In the genomic region with DNA sequence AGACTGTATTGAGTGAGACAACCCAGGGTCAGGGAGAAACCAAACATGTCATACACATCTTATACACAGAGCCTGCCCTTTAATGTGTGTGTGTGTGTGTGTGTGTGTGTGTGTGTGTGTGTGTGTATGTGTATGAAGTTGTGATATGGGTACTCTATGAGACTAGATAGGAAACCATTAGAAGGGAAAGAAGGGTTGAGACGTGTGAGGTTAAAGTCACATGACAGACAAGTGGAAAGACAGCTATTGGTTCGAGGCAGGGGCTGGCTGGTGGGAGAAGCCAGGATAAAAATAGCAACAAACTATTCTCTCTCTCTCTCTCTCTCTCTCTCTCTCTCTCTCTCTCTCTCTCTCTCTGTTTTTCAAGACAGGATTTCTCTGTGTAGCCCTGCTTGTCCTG, we compare ENCODE assay signal across 26 mouse cellular contexts. TPM values are rescaled to one million over a fixed set of nuclear protein-coding genes. Genes with fewer than 3 reads are reported as not detected.
DNase-seq lines count a peak whose midpoint lies in the region; ATAC-seq lines count a peak whose summit lies in the region.
"Had no signal": no experiment of that assay in that cellular context is flagged by ENCODE, and none has a peak within 500 bp of the region (broad histone marks: within the 10 kb centered on the region; RNA-seq: fewer than 3 reads in every experiment).

No protein-coding gene starts in this region.

- H3K27ac ChIP-seq in midbrain, embryonic 10.5 days (replicated peaks) = no peak overlapping the region
- H3K27ac ChIP-seq: embryonic facial prominence, embryonic 13.5 days; embryonic facial prominence, embryonic 15.5 days; forebrain, embryonic 10.5 days; forebrain, embryonic 12.5 days had no signal

- DNase-seq in CD4-positive, CD25-positive, alpha-beta regulatory T cell, adult 2 months (ENCODE audit: low read depth, low spot score) = peak; percentile 54
- DNase-seq in induced T-regulatory cell, adult 2 months (ENCODE audit: low read depth) = peak; percentile 66
- DNase-seq in MN1 (ENCODE audit: low spot score) = no peak
- DNase-seq in midbrain, embryonic 10.5 days (ENCODE audit: low spot score) = no peak
- DNase-seq: adrenal gland, adult 2 months; adrenal gland, postnatal 10 days; adrenal gland, postnatal 25 days; B cell, adult 2 months; cerebellum, adult 11 months; cerebellum, adult 18-20 months; cerebellum, adult 8-10 months; cerebellum, adult 9-11 months; cerebellum, postnatal 14 days; cerebellum, postnatal 36 days; embryo, embryonic 11 days had no signal

- no peak for ATAC-seq in CD4-positive, CD25-positive, alpha-beta regulatory T cell, adult 4 months
- ATAC-seq: forebrain, embryonic 14.5 days; forebrain, embryonic 16.5 days; Patski had no signal

- no peaks in the 10 kb centered on the region for H3K9me3 ChIP-seq in midbrain, embryonic 10.5 days (replicated peaks)
- H3K9me3 ChIP-seq: embryonic facial prominence, embryonic 13.5 days; embryonic facial prominence, embryonic 15.5 days; forebrain, embryonic 10.5 days; forebrain, embryonic 12.5 days had no signal

- no peaks in the 10 kb centered on the region for H3K27me3 ChIP-seq in midbrain, embryonic 10.5 days (ENCODE audit: low read depth, poor library complexity, severe bottlenecking)
- H3K27me3 ChIP-seq: embryonic facial prominence, embryonic 13.5 days; embryonic facial prominence, embryonic 15.5 days; forebrain, embryonic 12.5 days; Patski had no signal

- H3K36me3 ChIP-seq in midbrain, embryonic 10.5 days = no peaks in the 10 kb centered on the region
- H3K36me3 ChIP-seq: embryonic facial prominence, embryonic 13.5 days; embryonic facial prominence, embryonic 15.5 days; forebrain, embryonic 10.5 days; forebrain, embryonic 12.5 days had no signal

- 77% methylated on average over 2 of the region's 2 CpGs for WGBS in midbrain, embryonic 10.5 days

- H3K4me1 ChIP-seq in midbrain, embryonic 10.5 days = peaks cover 9% of the 10 kb centered on the region; the same call in 1 of the 2 replicates

- H3K4me3 ChIP-seq in midbrain, embryonic 10.5 days = no peak overlapping the region
- H3K4me3 ChIP-seq: embryonic facial prominence, embryonic 13.5 days; embryonic facial prominence, embryonic 15.5 days; erythroblast, embryonic 14.5 days; forebrain, embryonic 10.5 days; forebrain, embryonic 12.5 days had no signal

RNA-seq across cellular contexts. Expression of a gene that starts 13.4 kb away (rescaled TPM):
- 100 to 1,000 TPM; 464 to 904 TPM for polyA plus RNA-seq in CD4-positive, CD25-positive, alpha-beta regulatory T cell, adult 4 months (2017; shearing (Covaris generic))
- polyA plus RNA-seq in midbrain, embryonic 10.5 days (2016; fragmentation: Nextera tagmentation; extraction: Ambion mirVana) = not detected in 2 replicates
- polyA plus RNA-seq: brain, embryonic 14.5 days; embryonic facial prominence, embryonic 11.5 days; embryonic facial prominence, embryonic 15.5 days; erythroblast, embryonic 14.5 days; forebrain, embryonic 10.5 days; forebrain, embryonic 12.5 days; forebrain, embryonic 14.5 days; forebrain, embryonic 16.5 days had no signal

RNA-seq across cellular contexts. Expression of a gene that starts 23.1 kb away (rescaled TPM):
- 1 to 10 TPM; 2.0 to 4.2 TPM for polyA plus RNA-seq in CD4-positive, CD25-positive, alpha-beta regulatory T cell, adult 4 months (2017; shearing (Covaris generic))
- polyA plus RNA-seq in midbrain, embryonic 10.5 days (2016; fragmentation: Nextera tagmentation; extraction: Ambion mirVana) = 0.20 TPM in 2 replicates

RNA-seq across cellular contexts. Expression of a gene that starts 53.3 kb away (rescaled TPM):
- polyA plus RNA-seq in CD4-positive, CD25-positive, alpha-beta regulatory T cell, adult 4 months (2017; shearing (Covaris generic)) = under 1 TPM in 1 of 2 experiments, not detected in 1; 0.39 TPM
- polyA plus RNA-seq in midbrain, embryonic 10.5 days (2016; fragmentation: Nextera tagmentation; extraction: Ambion mirVana) = 111 and 122 TPM in 2 replicates

Comparison
In these comparisons a context has a peak if more than half of its experiments do, and no peak if none do; other contexts are left out.
1. DNase-seq: peak in CD4-positive, CD25-positive, alpha-beta regulatory T cell, adult 2 months (single experiment) and induced T-regulatory cell, adult 2 months (single experiment); none in MN1 (single experiment) and midbrain, embryonic 10.5 days (single experiment).
2. RNA of a gene that starts 13.4 kb away (polyA plus RNA-seq): 464 to 904 TPM in CD4-positive, CD25-positive, alpha-beta regulatory T cell, adult 4 months; not detected in midbrain, embryonic 10.5 days; every median in the first group is over 100 times any median in the second.
3. RNA of a gene that starts 53.3 kb away (polyA plus RNA-seq): 111 to 122 TPM in midbrain, embryonic 10.5 days; 0.39 TPM in CD4-positive, CD25-positive, alpha-beta regulatory T cell, adult 4 months; every median in the first group is over 10 times any median in the second.